Mouse (Mus musculus) right cerebral cortex, adult 18-20 months (tissue): ENCODE data around the gene Olfr312.
A peak's percentile ranks its signal among the peaks of the same experiment; 100 is the strongest.
"Not testable (repeated sequence)": the region's sequence is repeated elsewhere in the genome, so short reads cannot be mapped to it uniquely, and the experiment has no call there.

ENCODE experiments used
- DNase-seq: peaks from one replicate; pipeline ENCODE4 v3.0.0; 2022; ENCODE audit warnings: mixed read lengths

The Olfr312 gene

DNA sequence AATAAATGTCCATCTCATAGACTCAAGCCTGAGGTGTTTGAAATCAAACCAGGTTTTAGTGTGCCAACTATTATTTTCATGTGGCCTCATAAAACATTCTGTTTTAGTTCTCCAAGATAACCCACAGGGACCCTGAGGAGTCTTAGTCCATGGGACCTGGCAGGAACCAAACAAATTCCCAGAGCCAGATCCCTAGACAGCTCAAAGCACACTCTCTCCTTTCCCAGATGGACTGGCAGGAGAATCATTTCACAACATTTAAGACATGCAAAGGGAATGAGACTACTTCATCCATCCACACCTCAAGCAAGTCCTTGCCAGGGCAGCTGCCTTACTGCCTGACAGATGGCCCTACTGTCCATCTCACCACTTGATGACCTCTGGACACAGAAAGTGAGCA, at the start of gene Olfr312:
TSS of gene Olfr312 (plus strand) at position 301 of the 400 bp plus-strand sequence.
- not testable (repeated sequence) for DNase-seq

DNA sequence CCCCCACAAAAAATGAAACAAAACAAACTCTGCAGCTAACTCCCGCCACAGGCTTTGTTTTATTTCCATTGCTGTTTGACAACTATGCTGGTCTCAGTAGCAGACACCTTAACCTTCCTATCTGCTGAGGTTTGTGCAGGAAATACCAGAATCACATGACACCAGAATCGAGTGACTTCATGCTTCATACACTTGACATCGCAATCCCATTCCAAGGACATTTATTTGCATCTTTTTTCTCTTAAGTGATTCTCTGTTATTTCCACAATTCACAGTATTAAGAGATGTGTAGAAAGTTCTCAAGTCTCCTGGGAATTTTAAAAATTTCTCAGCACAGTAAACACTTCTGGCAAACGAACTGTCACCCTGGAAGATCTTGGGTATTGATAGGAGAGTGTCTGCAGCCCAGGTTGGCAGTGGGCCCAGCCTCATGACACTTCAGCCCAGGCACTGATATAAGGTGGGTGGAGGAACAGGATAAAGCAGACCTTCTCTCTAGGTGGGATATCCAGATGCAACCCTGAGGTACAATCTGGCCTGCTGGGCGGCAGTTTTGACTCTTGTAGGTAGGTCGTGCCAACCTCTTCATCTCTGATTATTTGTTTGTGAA, 46.5 kb upstream of the Olfr312 start, which contains the start of gene Olfr314:
TSS of gene Olfr314 (plus strand) at position 473 of the 610 bp plus-strand sequence.
- no peak for DNase-seq

DNA sequence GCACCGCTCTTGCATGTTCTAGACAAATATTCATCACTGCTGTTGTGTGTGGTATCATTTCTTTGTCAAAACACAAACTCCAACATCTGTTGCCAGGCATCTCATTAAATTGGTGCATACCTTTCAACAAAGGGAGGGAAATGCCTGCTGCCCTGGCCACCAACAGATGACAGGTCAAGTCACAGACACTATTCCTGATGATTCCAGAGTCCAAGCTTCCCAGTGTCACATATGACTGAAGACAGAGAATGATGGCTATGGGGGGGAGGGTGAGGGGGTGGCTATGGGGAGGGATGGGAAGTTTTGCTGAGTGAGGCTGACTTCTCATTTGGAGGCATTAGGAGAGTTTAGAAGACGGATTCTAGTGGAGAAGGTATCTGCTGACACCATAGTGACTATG, 44.9 kb upstream of the Olfr312 start:
- DNase-seq: no peak

- DNase-seq: no peak
Measured at GRCm38 (mm10) chr11:58787651-58788050, 41.4 kb upstream of the Olfr312 start.

- no peak for DNase-seq
Measured at GRCm38 (mm10) chr11:58788346-58788745, 40.7 kb upstream of the Olfr312 start.

GRCm38 (mm10) chr11:58789532-58789931, 39.5 kb upstream of the Olfr312 start:
- DNase-seq: no peak

- DNase-seq: no peak
Measured at GRCm38 (mm10) chr11:58790053-58790452, 39.0 kb upstream of the Olfr312 start.

GRCm38 (mm10) chr11:58790646-58791045, 38.4 kb upstream of the Olfr312 start:
- DNase-seq: no peak

DNA sequence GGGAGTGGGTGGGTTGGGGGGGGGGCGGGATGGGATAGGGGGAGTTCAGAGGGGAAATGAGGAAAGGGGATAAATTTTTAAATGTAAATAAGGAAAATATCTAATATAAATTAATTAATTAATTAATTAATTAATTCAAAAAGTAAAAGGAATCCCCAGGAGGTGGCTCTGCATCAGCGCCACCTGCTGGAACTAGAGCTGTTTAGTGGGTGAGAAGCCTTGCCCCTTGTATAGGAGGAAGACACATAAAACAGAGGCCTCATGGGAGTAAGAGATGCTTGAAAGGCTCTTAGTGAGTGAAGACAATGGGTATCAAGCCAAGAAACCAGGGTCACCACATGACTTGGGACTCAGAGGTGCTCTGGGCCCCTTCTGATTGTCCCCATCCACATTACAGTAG, 33.2 kb upstream of the Olfr312 start:
- DNase-seq: no peak

DNA sequence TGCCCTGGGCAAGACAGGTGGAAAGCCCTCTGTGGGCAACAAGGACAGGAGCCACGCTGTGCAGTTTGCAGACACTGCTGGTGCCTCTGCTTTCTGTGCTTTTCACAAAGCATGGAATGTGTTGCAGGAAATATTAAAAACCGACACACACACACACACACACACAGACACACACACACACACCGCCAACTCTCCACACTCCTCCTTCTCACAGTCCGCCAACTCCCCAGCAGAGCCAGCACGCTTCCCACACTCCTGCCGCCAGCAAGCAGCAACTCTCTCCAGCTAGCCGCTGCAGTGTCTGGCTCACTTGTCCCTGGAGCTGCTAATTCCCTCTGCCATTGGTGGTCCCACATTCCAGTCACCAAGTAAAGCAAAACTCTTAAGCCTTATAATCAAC, 32.2 kb upstream of the Olfr312 start:
- peak; percentile 82 for DNase-seq

DNA sequence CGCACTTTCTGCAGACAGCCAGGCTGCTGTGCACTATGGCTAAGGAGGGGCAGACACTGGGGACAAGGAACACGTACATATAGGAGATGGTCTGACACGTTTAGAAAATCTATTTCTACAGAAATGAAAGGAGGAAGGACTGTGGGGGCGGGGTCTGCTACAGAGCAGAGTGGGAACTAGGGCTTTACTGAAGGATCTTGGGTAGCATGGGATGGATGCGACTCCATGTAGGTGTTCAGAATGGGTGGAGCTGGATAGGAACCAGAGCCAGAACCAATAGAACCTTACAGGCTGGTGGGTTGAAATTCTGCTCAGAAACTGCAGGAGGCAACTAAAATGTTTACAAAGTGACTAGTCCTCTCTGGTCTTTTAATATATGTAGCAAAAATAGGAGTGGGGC, 29.3 kb upstream of the Olfr312 start:
- peak; percentile 39 for DNase-seq

DNA sequence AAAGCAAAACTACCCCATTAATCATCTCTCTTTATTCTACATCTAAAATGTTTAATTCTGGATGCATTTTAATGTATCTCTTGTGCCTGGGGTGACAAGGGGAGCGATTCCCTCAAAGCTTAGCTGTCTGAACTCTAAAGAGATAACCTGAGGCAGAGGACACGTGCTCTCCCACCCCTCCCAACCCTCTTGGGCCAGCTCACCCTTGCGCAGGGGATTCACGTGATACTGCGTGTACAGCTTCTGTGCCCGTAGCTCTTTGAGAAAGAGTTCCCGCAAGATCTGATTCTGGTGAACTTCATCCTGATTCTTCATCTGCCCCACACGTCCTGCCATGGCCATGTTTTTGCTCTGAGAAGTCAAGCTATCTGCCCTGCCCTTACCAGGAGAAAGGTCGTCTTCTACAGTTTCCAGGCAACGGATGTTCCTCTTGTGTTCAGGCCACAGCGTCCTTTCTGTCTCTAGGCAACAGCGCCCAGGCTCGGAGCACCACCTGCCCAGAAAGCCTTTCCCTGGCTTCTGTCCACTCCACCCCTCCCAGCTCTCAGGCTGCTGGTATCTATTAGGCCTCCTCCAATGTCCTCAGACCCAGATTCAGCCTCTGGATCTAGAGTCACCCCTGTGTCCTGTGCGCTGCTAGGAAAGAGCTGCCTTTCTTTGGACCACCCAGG, 27.3 kb upstream of the Olfr312 start, which contains the start of gene Fam183b:
TSS of gene Fam183b (minus strand) at position 403 of the 671 bp plus-strand sequence.
- DNase-seq: no peak

- no peak for DNase-seq
Measured at GRCm38 (mm10) chr11:58803871-58804270, 25.2 kb upstream of the Olfr312 start.

DNA sequence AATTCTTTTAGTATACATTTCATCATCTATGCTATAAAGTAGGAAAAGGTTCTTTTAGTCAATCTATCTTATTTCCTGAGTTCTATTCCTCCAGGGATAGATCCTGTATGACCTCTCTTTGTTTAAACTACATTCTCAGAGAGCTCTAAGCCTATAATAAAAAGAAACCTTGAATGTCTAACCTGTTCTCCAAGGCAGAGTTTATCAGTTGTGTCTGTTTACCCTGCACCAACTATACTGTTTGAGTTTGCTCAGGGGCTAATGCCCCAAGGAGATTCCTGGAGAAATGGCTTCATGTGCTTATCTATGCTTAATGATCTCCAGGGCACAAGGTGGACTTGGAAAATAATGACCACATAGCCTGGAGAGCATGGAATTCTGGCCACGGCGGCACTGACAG, 24.6 kb upstream of the Olfr312 start:
- no peak for DNase-seq

DNA sequence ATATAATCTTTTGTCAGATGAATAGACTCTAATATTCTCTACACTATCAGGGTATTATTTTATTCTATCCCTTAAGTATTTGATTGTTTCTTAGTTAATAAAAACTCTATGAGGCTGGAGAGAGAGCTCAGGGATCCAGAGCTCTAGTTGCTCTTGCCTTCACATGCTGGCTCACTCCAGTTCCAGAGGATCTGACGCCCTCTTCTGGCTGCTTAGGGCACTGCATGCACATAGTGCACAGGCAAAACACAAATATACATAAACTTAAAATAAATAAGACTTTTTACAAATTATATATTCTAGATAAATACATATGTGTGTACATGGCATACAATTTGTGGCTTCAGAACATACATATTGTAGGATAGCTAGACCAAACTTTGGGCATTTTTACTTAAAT, 17.0 kb upstream of the Olfr312 start:
- DNase-seq: no peak

GRCm38 (mm10) chr11:58814700-58815099, 14.3 kb upstream of the Olfr312 start, which contains the start of gene Olfr313:
Gene Olfr313, plus strand, starts transcription at chr11:58815000.
- not testable (repeated sequence) for DNase-seq

GRCm38 (mm10) chr11:58815676-58816075, 13.4 kb upstream of the Olfr312 start:
- no peak for DNase-seq

GRCm38 (mm10) chr11:58829764-58830163, 727 bp downstream of the Olfr312 start:
- DNase-seq: no peak

- DNase-seq: not testable (repeated sequence)
Measured at GRCm38 (mm10) chr11:58832541-58832940, 3.5 kb downstream of the Olfr312 start.

DNA sequence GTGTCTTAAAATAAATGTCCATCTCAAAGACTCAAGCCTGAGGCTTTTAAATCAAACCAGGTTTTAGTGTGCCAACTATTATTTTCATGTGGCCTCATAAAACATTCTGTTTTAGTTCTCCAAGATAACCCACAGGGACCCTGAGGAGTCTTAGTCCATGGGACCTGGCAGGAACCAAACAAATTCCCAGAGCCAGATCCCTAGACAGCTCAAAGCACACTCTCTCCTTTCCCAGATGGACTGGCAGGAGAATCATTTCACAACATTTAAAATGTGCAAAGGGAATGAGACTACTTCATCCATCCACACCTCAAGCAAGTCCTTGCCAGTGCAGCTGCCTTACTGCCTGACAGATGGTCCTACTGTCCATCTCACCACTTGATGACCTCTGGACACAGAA, 9.9 kb downstream of the Olfr312 start, which contains the start of gene Olfr311:
TSS of gene Olfr311 (plus strand) at position 301 of the 400 bp plus-strand sequence.
- not testable (repeated sequence) for DNase-seq

- DNase-seq: peak; percentile 94
Measured at GRCm38 (mm10) chr11:58846919-58847461, 18.0 kb downstream of the Olfr312 start, which contains the start of gene Gm12258. Gene Gm12258, plus strand, starts transcription at chr11:58847158.

DNA sequence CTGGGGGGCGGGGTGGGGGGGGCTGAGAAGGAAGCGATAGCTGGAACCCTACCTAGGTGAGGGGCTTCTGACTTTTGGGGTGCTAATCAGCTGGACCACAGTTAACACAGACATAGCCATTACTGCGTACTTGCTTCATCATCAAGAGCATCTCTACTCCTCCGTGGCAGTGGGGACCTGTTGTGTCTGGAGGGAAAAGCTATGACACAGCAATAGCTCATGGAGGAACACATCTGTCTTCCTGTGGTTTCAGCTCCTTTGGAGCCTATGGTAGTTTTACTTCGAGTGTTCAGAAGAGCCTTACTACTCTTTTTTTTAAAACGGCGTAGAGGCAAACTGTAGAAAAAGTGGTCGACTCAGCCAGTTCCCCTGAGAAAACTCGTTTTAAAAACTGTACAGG, 18.6 kb downstream of the Olfr312 start:
- DNase-seq: no peak

DNA sequence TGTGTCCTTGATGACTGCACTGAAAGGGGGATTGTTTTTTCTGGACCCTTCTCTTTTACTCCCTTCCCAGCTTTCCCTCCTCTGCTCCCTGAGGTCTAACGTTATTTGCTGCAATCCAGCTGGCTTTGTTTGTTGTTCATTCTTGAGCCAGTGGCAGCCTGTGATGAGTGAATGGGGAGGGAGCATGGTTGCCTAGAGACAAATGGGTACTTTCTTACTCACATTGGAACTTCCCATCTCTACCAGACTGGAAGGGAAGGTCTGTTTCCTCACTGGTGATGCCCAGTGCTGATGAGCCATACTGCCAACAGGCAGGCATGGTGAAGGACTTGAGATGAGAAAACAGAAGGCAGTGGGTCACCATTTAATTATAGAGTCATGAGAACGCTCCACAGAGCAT, 20.7 kb downstream of the Olfr312 start:
- no peak for DNase-seq

- no peak for DNase-seq
Measured at GRCm38 (mm10) chr11:58860744-58861143, 31.7 kb downstream of the Olfr312 start.
